Mouse (Mus musculus): ENCODE results near the gene Hecw2. TPM values are rescaled to one million over a fixed set of nuclear protein-coding genes. Genes with fewer than 3 reads are reported as not detected.

The Hecw2 gene
- polyA plus RNA-seq, 2 experiments: 0.17 to 0.26 TPM

DNA sequence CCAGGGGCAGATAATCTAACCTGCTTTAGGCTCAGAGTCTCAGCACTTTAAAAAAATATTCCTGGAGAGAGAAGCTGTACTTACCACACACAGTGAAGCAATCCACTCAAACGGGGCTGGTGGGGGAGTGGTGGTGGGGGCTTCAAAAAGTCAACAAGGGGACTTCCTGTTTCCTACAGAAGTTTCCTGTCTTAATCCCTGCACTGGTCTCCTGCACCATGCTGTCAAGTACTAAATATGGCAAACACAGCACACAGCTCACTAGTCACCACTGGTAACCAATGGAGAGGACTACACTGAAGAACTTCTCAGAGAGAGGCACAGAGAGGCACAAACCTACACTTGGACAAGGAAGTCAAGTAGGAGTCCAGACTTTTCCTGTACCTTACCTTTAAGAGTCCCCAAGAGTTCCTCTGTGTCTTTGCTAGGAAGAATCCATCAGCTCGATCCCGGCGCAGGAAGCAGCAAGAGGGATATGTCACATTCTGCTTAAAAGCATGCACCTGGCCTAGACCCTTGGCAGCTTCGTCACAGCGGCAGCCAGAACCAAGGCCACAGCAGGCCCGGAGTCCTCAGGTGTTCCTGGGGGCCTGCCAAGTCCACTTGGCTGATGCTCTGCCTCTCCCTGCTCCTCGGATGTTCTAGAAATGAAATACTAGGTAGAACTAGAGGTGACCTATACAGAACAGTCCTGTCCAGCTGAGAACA lies 217.0 kb downstream of the Hecw2 start:
- no peak overlapping the region for H3K4me3 ChIP-seq (ENCODE audit: insufficient read depth in 1 of 2, low read depth in 2 of 2, low read length in 2 of 2)
- no peak overlapping the region for H3K4me2 ChIP-seq (ENCODE audit: low read depth)
- no peaks in the 10 kb centered on the region for H3K36me3 ChIP-seq (replicated peaks; ENCODE audit: control insufficient read depth, insufficient read depth, low read depth)
- DNase-seq (ENCODE audit: low read depth in 3 of 3, low spot score in 3 of 3) (no peak), ATAC-seq (ENCODE audit: insufficient read depth) (no peak)
- H3K9me3 ChIP-seq (ENCODE audit: control insufficient read depth, low read length): no peaks in the 10 kb centered on the region
- WGBS (ENCODE audit: insufficient replicate concordance): 46% methylated on average over 8 of the region's 8 CpGs
- H3K9ac ChIP-seq (replicated peaks): no peak overlapping the region
- TF ChIP-seq CTCF (IDR thresholded peaks at IDR 0.05; ENCODE audit: low read depth): no peak
- TF ChIP-seq EP300 (IDR thresholded peaks at IDR 0.05; ENCODE audit: low read depth): no peak
- H3K27me3 ChIP-seq (ENCODE audit: control insufficient read depth, insufficient read depth, low read length): no peaks in the 10 kb centered on the region
- no peaks in the 10 kb centered on the region for H3K4me1 ChIP-seq (replicated peaks; ENCODE audit: control insufficient read depth in 2 of 2, insufficient read depth in 2 of 2, low read length in 1 of 2)
- H3K27ac ChIP-seq: no peak overlapping the region

DNA sequence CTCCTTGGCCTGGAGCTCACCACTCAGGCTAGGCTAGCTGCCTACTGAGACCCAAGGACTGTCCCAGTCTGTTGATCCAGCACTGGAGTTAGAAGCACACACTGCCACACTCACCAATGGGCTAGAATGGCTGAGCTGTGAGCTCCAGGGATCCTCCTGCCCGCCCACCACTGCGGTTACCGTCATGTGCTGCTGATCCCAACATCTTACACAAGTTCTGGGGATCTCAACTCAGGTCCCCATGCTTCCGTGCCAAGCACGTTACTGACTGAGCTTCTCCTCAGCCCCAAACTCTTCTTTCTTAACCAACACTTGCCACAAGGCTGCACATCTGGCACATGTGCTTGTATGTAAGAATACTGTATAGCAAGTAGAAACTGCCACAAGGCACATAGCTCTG lies 218.2 kb downstream of the Hecw2 start:
- Histone ChIP-seq H3K4me2 (ENCODE audit: low read depth) (no peak overlapping the region), H3K27me3 (ENCODE audit: control insufficient read depth, insufficient read depth, low read length) (no peaks in the 10 kb centered on the region), H3K4me1 (replicated peaks; ENCODE audit: control insufficient read depth in 2 of 2, insufficient read depth in 2 of 2, low read length in 1 of 2) (no peaks in the 10 kb centered on the region), H3K4me3 (ENCODE audit: insufficient read depth in 1 of 2, low read depth in 2 of 2, low read length in 2 of 2) (no peak overlapping the region), H3K36me3 (replicated peaks; ENCODE audit: control insufficient read depth, insufficient read depth, low read depth) (no peaks in the 10 kb centered on the region), H3K9me3 (ENCODE audit: control insufficient read depth, low read length) (no peaks in the 10 kb centered on the region), H3K27ac (no peak overlapping the region), H3K9ac (replicated peaks) (no peak overlapping the region)
- ATAC-seq (ENCODE audit: insufficient read depth): no peak
- no peak for DNase-seq (ENCODE audit: low read depth in 3 of 3, low spot score in 3 of 3)
- 73% methylated on average over 5 of the region's 5 CpGs for WGBS (ENCODE audit: insufficient replicate concordance)
- TF ChIP-seq EP300 (IDR thresholded peaks at IDR 0.05; ENCODE audit: low read depth) (no peak), CTCF (IDR thresholded peaks at IDR 0.05; ENCODE audit: low read depth) (no peak)

GRCm38 (mm10) chr1:53976100-53976499 lies 218.9 kb downstream of the Hecw2 start:
- H3K4me2 ChIP-seq (ENCODE audit: low read depth): no peak overlapping the region
- no peak overlapping the region for H3K4me3 ChIP-seq (ENCODE audit: insufficient read depth in 1 of 2, low read depth in 2 of 2, low read length in 2 of 2)
- H3K27ac ChIP-seq: no peak overlapping the region
- no peaks in the 10 kb centered on the region for H3K27me3 ChIP-seq (ENCODE audit: control insufficient read depth, insufficient read depth, low read length)
- 57% methylated on average over 8 of the region's 8 CpGs for WGBS (ENCODE audit: insufficient replicate concordance)
- H3K4me1 ChIP-seq (replicated peaks; ENCODE audit: control insufficient read depth in 2 of 2, insufficient read depth in 2 of 2, low read length in 1 of 2): no peaks in the 10 kb centered on the region
- no peaks in the 10 kb centered on the region for H3K36me3 ChIP-seq (replicated peaks; ENCODE audit: control insufficient read depth, insufficient read depth, low read depth)
- H3K9me3 ChIP-seq (ENCODE audit: control insufficient read depth, low read length): no peaks in the 10 kb centered on the region
- DNase-seq (ENCODE audit: low read depth in 3 of 3, low spot score in 3 of 3) (no peak), ATAC-seq (ENCODE audit: insufficient read depth) (no peak)
- TF ChIP-seq CTCF (IDR thresholded peaks at IDR 0.05; ENCODE audit: low read depth): no peak
- no peak overlapping the region for H3K9ac ChIP-seq (replicated peaks)

- TF ChIP-seq CTCF (IDR thresholded peaks at IDR 0.05; ENCODE audit: low read depth) (no peak), EP300 (IDR thresholded peaks at IDR 0.05; ENCODE audit: low read depth) (no peak)
- H3K4me3 ChIP-seq (ENCODE audit: insufficient read depth in 1 of 2, low read depth in 2 of 2, low read length in 2 of 2): no peak overlapping the region
- ATAC-seq (ENCODE audit: insufficient read depth) (no peak), DNase-seq (ENCODE audit: low read depth in 3 of 3, low spot score in 3 of 3) (no peak)
- no peak overlapping the region for H3K27ac ChIP-seq
- H3K9me3 ChIP-seq (ENCODE audit: control insufficient read depth, low read length): no peaks in the 10 kb centered on the region
- H3K4me2 ChIP-seq (ENCODE audit: low read depth): no peak overlapping the region
- no peak overlapping the region for H3K9ac ChIP-seq (replicated peaks)
- no peaks in the 10 kb centered on the region for H3K36me3 ChIP-seq (replicated peaks; ENCODE audit: control insufficient read depth, insufficient read depth, low read depth)
- H3K27me3 ChIP-seq (ENCODE audit: control insufficient read depth, insufficient read depth, low read length): no peaks in the 10 kb centered on the region
- H3K4me1 ChIP-seq (replicated peaks; ENCODE audit: control insufficient read depth in 2 of 2, insufficient read depth in 2 of 2, low read length in 1 of 2): no peaks in the 10 kb centered on the region
- WGBS (ENCODE audit: insufficient replicate concordance): 21% methylated on average over 5 of the region's 5 CpGs
Measured at GRCm38 (mm10) chr1:53974941-53975340, 220.0 kb downstream of the Hecw2 start.

- TF ChIP-seq CTCF (IDR thresholded peaks at IDR 0.05; ENCODE audit: low read depth) (no peak), EP300 (IDR thresholded peaks at IDR 0.05; ENCODE audit: low read depth) (no peak)
- no peak overlapping the region for H3K4me3 ChIP-seq (ENCODE audit: insufficient read depth in 1 of 2, low read depth in 2 of 2, low read length in 2 of 2)
- no peak overlapping the region for H3K9ac ChIP-seq (replicated peaks)
- H3K9me3 ChIP-seq (ENCODE audit: control insufficient read depth, low read length): no peaks in the 10 kb centered on the region
- 60% methylated on average over 5 of the region's 5 CpGs for whole genome bisulfite sequencing (ENCODE audit: insufficient replicate concordance)
- no peak overlapping the region for H3K4me2 ChIP-seq (ENCODE audit: low read depth)
- H3K27ac ChIP-seq: no peak overlapping the region
- DNase-seq (ENCODE audit: low read depth in 3 of 3, low spot score in 3 of 3) (no peak), ATAC-seq (ENCODE audit: insufficient read depth) (no peak)
- H3K27me3 ChIP-seq (ENCODE audit: control insufficient read depth, insufficient read depth, low read length): no peaks in the 10 kb centered on the region
- no peaks in the 10 kb centered on the region for H3K4me1 ChIP-seq (replicated peaks; ENCODE audit: control insufficient read depth in 2 of 2, insufficient read depth in 2 of 2, low read length in 1 of 2)
- no peaks in the 10 kb centered on the region for H3K36me3 ChIP-seq (replicated peaks; ENCODE audit: control insufficient read depth, insufficient read depth, low read depth)
Measured at GRCm38 (mm10) chr1:53970326-53970977, 224.5 kb downstream of the Hecw2 start.

Measured in liver, embryonic 14.5 days (tissue).